Mouse (Mus musculus): Measurements from ENCODE around the gene Olfr786. TPM values are rescaled to one million over a fixed set of nuclear protein-coding genes. Genes with fewer than 3 reads are reported as not detected.

Gene Olfr786
- total RNA-seq (2014; fragmentation: Nextera tagmentation) (not detected in 2 replicates), total RNA-seq (2017) (not detected in 2 replicates)

DNA sequence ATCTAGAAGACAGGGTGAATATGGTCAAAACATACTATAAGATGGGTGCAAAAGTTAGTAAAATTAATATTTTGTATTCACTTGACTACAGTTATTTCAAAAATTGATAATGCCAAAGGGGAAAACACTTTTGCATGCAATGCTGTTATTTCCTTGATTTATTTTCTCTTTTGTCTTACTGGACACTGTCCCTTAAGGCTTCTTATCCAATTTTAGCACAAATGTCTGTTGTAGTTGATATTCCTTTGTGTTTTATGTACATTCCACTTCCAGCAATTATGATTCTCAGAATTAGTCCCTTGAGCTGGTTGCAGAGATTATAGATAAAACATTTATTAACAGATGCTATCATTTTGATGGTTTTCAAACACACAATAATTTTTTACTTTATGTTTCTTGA, at the start of gene Olfr786:
Gene Olfr786 (plus strand): TSS at position 301 of the 400 bp plus-strand sequence.
- no peak for ATAC-seq (replicated peaks; ENCODE audit: low FRiP score, low TSS enrichment, poor library complexity, severe bottlenecking)

DNA sequence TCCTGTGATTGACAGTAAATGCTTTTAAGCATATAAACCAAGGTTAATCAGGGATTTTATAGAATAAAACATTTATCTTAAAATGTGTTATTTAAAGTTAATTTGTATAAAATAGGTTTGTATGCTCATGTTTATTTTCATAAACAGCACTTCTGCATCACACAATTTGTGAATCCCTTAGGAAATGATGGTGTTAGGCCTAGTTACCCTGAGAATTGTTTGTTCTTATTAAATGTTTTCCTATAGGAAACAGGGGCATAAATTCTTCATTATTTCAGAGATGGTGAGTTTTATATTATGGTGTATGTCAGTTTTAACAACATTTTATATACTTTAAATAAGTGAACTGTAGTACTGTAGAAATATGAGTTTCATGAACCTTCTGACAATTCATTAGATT, 43.3 kb upstream of the Olfr786 start, which contains the start of gene Olfr784:
Gene Olfr784 (plus strand): TSS at position 301 of the 400 bp plus-strand sequence.
- ATAC-seq (replicated peaks; ENCODE audit: low FRiP score, low TSS enrichment, poor library complexity, severe bottlenecking) = no peak

DNA sequence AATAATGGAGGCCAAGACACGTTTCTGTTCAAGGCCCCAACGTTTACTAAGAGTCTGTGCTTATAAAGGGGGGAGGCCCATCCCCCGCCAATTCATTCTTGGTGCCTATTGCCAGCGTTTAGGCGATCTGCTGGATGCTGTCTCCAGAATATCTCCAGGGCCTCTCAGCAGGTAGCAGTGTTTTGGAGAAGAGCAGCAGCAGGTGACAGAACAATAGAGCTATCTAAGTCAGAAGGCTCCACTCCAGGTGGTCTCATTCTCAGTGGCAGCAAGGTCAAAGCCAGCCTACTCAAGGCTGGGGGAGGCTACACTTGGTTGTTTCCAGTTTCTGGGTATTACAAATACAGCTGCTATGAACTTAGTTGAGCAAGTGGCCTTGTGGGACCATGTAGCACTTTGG, 26.2 kb upstream of the Olfr786 start:
- no peak for ATAC-seq (replicated peaks; ENCODE audit: low FRiP score, low TSS enrichment, poor library complexity, severe bottlenecking)

DNA sequence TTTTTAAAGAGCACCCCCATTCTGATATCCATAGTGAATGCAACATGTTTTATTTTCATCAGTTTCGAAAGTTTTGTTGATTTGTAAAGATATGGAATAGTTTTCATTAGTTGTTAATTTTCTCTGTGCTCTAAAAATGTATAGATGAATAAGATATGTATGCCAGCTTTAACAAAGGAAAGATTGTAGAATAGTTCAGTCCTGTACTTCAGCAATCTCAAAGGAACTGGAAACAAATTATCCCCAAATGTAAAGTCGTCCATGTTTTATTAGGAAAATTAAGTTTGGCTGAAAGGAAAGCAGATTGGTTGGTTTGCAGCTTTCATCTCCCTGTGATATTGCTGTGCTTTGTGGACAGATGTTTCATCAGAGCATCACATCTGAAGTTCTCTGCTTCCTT, 22.0 kb upstream of the Olfr786 start, which contains the start of gene Olfr785:
Gene Olfr785 (plus strand): TSS at position 301 of the 400 bp plus-strand sequence.
- ATAC-seq (replicated peaks; ENCODE audit: low FRiP score, low TSS enrichment, poor library complexity, severe bottlenecking) = no peak

DNA sequence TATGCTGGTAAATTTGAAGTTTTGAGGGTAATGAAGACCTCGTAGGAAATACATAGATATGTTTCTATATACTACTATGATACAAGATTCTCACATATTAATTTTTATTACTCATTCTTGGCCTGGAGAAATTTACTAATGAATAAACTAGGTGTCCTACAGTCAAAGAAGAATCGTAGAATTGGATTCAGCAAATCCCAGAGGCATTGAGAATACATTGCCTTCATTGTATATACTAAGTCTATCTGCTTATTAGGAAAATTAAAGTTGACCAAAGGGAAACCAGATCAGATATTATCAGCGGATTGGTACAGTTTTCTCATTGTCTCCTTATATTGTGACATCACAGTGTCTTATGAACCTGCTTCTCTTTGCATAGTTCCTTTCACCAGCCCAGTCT, 34.5 kb downstream of the Olfr786 start, which contains the start of gene Olfr787:
Gene Olfr787 (plus strand): TSS at position 301 of the 400 bp plus-strand sequence.
- ATAC-seq (replicated peaks; ENCODE audit: low FRiP score, low TSS enrichment, poor library complexity, severe bottlenecking) = no peak

DNA sequence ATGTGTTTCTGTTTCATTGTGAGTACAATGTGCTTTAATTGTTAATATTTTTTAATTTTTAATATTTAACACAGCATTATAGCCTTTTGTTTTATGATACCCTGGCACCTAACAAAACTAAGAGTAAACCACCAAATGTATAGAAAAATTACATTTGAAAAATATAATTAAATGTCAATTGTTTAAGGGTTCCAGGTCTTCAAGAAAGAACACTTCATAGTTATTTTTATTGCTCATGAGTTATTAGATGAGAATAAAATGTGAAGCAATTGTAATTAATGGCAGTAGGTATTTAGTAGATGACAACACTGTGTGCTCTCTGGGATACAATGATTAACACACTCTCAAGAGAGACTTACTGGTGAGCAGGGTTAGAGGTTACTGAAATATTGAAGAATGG, 43.6 kb downstream of the Olfr786 start, which contains the start of gene Olfr788:
Gene Olfr788 (plus strand): TSS at position 301 of the 400 bp plus-strand sequence.
- ATAC-seq (replicated peaks; ENCODE audit: low FRiP score, low TSS enrichment, poor library complexity, severe bottlenecking) = no peak

DNA sequence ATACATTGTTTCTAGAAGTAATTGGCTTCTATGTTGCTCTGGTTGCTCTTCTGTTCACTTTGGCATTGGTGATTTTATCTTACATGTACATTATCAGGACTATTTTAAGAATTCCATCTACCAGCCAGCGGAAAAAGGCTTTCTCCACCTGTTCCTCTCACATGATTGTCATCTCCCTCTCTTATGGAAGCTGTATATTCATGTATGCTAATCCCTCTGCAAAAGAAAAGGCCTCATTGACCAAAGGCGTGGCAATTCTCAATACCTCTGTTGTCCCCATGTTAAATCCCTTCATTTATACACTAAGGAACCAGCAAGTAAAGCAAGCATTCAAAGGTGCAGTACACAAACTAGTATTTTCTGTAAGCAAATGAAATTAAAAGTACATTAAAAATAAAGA, 46.1 kb downstream of the Olfr786 start:
- ATAC-seq (replicated peaks; ENCODE audit: low FRiP score, low TSS enrichment, poor library complexity, severe bottlenecking) = no peak

DNA sequence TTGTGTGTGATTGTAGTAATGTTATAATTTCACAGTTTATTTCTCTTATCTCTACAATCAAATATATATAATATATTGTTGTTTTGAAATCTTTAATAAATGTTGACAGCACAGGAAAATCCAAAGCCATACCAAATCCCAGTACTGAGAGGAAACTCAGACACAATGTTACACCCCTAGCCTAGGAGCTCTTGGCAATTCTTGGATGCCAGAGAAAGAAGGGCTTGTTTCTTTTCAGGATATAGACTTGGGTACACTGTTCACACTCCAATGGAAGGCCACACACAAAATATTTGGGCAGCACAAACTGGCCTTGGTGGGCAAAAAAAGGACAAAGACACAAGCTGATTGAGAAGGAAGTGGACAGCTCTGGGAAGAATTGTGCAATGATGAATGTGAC, 46.6 kb downstream of the Olfr786 start:
- ATAC-seq (replicated peaks; ENCODE audit: low FRiP score, low TSS enrichment, poor library complexity, severe bottlenecking) = no peak

DNA sequence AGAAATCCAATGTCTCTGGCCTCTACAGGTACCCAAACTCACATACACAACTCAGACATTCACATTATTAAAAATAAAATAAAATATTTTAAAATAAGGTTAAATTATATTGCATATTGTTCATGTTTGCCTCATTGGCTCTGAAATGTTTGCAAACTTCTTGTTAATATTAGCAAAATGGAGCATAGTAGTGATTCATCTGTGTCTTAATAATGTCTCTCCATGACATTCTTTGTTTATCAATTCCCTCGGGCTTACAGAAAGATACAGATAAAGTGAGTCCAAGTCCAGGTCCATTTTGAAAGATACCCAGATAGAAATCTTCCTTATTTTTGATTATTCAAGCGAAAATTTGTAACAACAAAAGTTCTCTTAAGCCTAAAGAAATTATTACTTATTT, 57.3 kb downstream of the Olfr786 start, which contains the start of gene Olfr789:
Gene Olfr789 (plus strand): TSS at position 301 of the 400 bp plus-strand sequence.
- ATAC-seq (replicated peaks; ENCODE audit: low FRiP score, low TSS enrichment, poor library complexity, severe bottlenecking) = no peak

Other genes with a start within 250 kb of the Olfr786 start
- not detected in 2 replicates for gene Olfr772, start 249.4 kb upstream of the Olfr786 start, total RNA-seq (2014; fragmentation: Nextera tagmentation)
- gene Olfr772, start 249.4 kb upstream of the Olfr786 start, total RNA-seq (2017) = not detected in 2 replicates
- gene Olfr773, start 239.9 kb upstream of the Olfr786 start, total RNA-seq (2014; fragmentation: Nextera tagmentation) = not detected in 2 replicates
- gene Olfr773, start 239.9 kb upstream of the Olfr786 start, total RNA-seq (2017) = not detected in 2 replicates
- gene Olfr774, start 191.1 kb upstream of the Olfr786 start, total RNA-seq (2014; fragmentation: Nextera tagmentation) = not detected in 2 replicates
- not detected in 2 replicates for gene Olfr774, start 191.1 kb upstream of the Olfr786 start, total RNA-seq (2017)
- gene Olfr775, start 178.9 kb upstream of the Olfr786 start, total RNA-seq (2014; fragmentation: Nextera tagmentation) = not detected in 2 replicates
- not detected in 2 replicates for gene Olfr775, start 178.9 kb upstream of the Olfr786 start, total RNA-seq (2017)
- not detected in 2 replicates for gene Olfr776, start 168.2 kb upstream of the Olfr786 start, total RNA-seq (2014; fragmentation: Nextera tagmentation)
- not detected in 2 replicates for gene Olfr776, start 168.2 kb upstream of the Olfr786 start, total RNA-seq (2017)
- gene Olfr777, start 155.8 kb upstream of the Olfr786 start, total RNA-seq (2014; fragmentation: Nextera tagmentation) = not detected in 2 replicates
- not detected in 2 replicates for gene Olfr777, start 155.8 kb upstream of the Olfr786 start, total RNA-seq (2017)
- gene Olfr780, start 109.2 kb upstream of the Olfr786 start, total RNA-seq (2014; fragmentation: Nextera tagmentation) = not detected in 2 replicates
- gene Olfr780, start 109.2 kb upstream of the Olfr786 start, total RNA-seq (2017) = not detected in 2 replicates
- not detected in 2 replicates for gene Olfr781, start 98.5 kb upstream of the Olfr786 start, total RNA-seq (2014; fragmentation: Nextera tagmentation)
- gene Olfr781, start 98.5 kb upstream of the Olfr786 start, total RNA-seq (2017) = not detected in 2 replicates
- gene Olfr782, start 78.5 kb upstream of the Olfr786 start, total RNA-seq (2014; fragmentation: Nextera tagmentation) = not detected in 2 replicates
- not detected in 2 replicates for gene Olfr782, start 78.5 kb upstream of the Olfr786 start, total RNA-seq (2017)
- gene Olfr784, start 43.2 kb upstream of the Olfr786 start, total RNA-seq (2014; fragmentation: Nextera tagmentation) = 0.66 TPM in 1 of 2 replicates, not detected in the other
- gene Olfr784, start 43.2 kb upstream of the Olfr786 start, total RNA-seq (2017) = not detected in 2 replicates
- gene Olfr785, start 21.9 kb upstream of the Olfr786 start, total RNA-seq (2014; fragmentation: Nextera tagmentation) = not detected in 2 replicates
- gene Olfr785, start 21.9 kb upstream of the Olfr786 start, total RNA-seq (2017) = not detected in 2 replicates
- not detected in 2 replicates for gene Olfr787, start 34.6 kb downstream of the Olfr786 start, total RNA-seq (2014; fragmentation: Nextera tagmentation)
- gene Olfr787, start 34.6 kb downstream of the Olfr786 start, total RNA-seq (2017) = not detected in 2 replicates
- not detected in 2 replicates for gene Olfr788, start 43.7 kb downstream of the Olfr786 start, total RNA-seq (2014; fragmentation: Nextera tagmentation)
- gene Olfr788, start 43.7 kb downstream of the Olfr786 start, total RNA-seq (2017) = not detected in 2 replicates
- not detected in 2 replicates for gene Olfr789, start 57.4 kb downstream of the Olfr786 start, total RNA-seq (2014; fragmentation: Nextera tagmentation)
- not detected in 2 replicates for gene Olfr789, start 57.4 kb downstream of the Olfr786 start, total RNA-seq (2017)
- not detected in 2 replicates for gene Olfr790, start 71.2 kb downstream of the Olfr786 start, total RNA-seq (2014; fragmentation: Nextera tagmentation)
- not detected in 2 replicates for gene Olfr790, start 71.2 kb downstream of the Olfr786 start, total RNA-seq (2017)
- not detected in 2 replicates for gene Olfr791, start 94.5 kb downstream of the Olfr786 start, total RNA-seq (2014; fragmentation: Nextera tagmentation)
- gene Olfr791, start 94.5 kb downstream of the Olfr786 start, total RNA-seq (2017) = not detected in 2 replicates
- not detected in 2 replicates for gene Olfr792, start 111.9 kb downstream of the Olfr786 start, total RNA-seq (2014; fragmentation: Nextera tagmentation)
- gene Olfr792, start 111.9 kb downstream of the Olfr786 start, total RNA-seq (2017) = not detected in 2 replicates
- not detected in 2 replicates for gene Olfr794, start 140.3 kb downstream of the Olfr786 start, total RNA-seq (2014; fragmentation: Nextera tagmentation)
- not detected in 2 replicates for gene Olfr794, start 140.3 kb downstream of the Olfr786 start, total RNA-seq (2017)
- not detected in 2 replicates for gene Olfr796, start 185.3 kb downstream of the Olfr786 start, total RNA-seq (2014; fragmentation: Nextera tagmentation)
- not detected in 2 replicates for gene Olfr796, start 185.3 kb downstream of the Olfr786 start, total RNA-seq (2017)
- gene Olfr798, start 200.6 kb downstream of the Olfr786 start, total RNA-seq (2014; fragmentation: Nextera tagmentation) = not detected in 2 replicates
- not detected in 2 replicates for gene Olfr798, start 200.6 kb downstream of the Olfr786 start, total RNA-seq (2017)
- gene Olfr799, start 210.2 kb downstream of the Olfr786 start, total RNA-seq (2014; fragmentation: Nextera tagmentation) = not detected in 2 replicates
- gene Olfr799, start 210.2 kb downstream of the Olfr786 start, total RNA-seq (2017) = not detected in 2 replicates
- not detected in 2 replicates for gene Olfr800, start 230.4 kb downstream of the Olfr786 start, total RNA-seq (2014; fragmentation: Nextera tagmentation)
- gene Olfr800, start 230.4 kb downstream of the Olfr786 start, total RNA-seq (2017) = not detected in 2 replicates
- gene Olfr801, start 246.6 kb downstream of the Olfr786 start, total RNA-seq (2014; fragmentation: Nextera tagmentation) = not detected in 2 replicates
- not detected in 2 replicates for gene Olfr801, start 246.6 kb downstream of the Olfr786 start, total RNA-seq (2017)

All from megakaryocyte-erythroid progenitor cell, adult 5-6 weeks (primary cell).